Mouse (Mus musculus) spleen, adult 12 weeks (tissue): ENCODE measurements at regions not wholly inside any gene's neighbourhood (a gene's known extent, or its start where the extent isn't known, plus 50 kb on each side); places are given as distances from the start of the nearest gene placed in this dataset.
"Not testable (repeated sequence)": the region's sequence is repeated elsewhere in the genome, so short reads cannot be mapped to it uniquely, and the experiment has no call there.

Experiments used
- DNase-seq: peaks from one replicate; pipeline ENCODE4 v3.0.0; 2022; ENCODE audit warnings: low spot score

- no peak for DNase-seq
Observed at GRCm38 (mm10) chr13:52328766-52329165, 202.3 kb downstream of the Diras2 start.

GRCm38 (mm10) chr13:52331068-52331467 lies 200.0 kb downstream of the Diras2 start:
- no peak for DNase-seq

GRCm38 (mm10) chr13:52334962-52335361 lies 196.1 kb downstream of the Diras2 start:
- no peak for DNase-seq

GRCm38 (mm10) chr13:52337936-52338335 lies 193.1 kb downstream of the Diras2 start:
- no peak for DNase-seq

- DNase-seq, result no peak
Observed at GRCm38 (mm10) chr13:52339156-52339555, 191.9 kb downstream of the Diras2 start.

GRCm38 (mm10) chr13:52341981-52342380 lies 189.1 kb downstream of the Diras2 start:
- DNase-seq, result no peak

- no peak for DNase-seq
Observed at GRCm38 (mm10) chr13:52344383-52344782, 186.7 kb downstream of the Diras2 start.

- no peak for DNase-seq
Observed at GRCm38 (mm10) chr13:52344853-52345252, 186.2 kb downstream of the Diras2 start.

- DNase-seq, result no peak
Observed at GRCm38 (mm10) chr13:52345375-52346026, 185.6 kb downstream of the Diras2 start.

GRCm38 (mm10) chr13:52346027-52346375 lies 185.1 kb downstream of the Diras2 start:
- DNase-seq, result no peak

- no peak for DNase-seq
Observed at GRCm38 (mm10) chr13:52347631-52348030, 183.4 kb downstream of the Diras2 start.

GRCm38 (mm10) chr13:52349606-52350005 lies 181.5 kb downstream of the Diras2 start:
- DNase-seq, result no peak

GRCm38 (mm10) chr13:52352576-52352975 lies 178.5 kb downstream of the Diras2 start:
- DNase-seq, result no peak

GRCm38 (mm10) chr13:52353437-52353836 lies 177.6 kb downstream of the Diras2 start:
- no peak for DNase-seq

GRCm38 (mm10) chr13:52353966-52354365 lies 177.1 kb downstream of the Diras2 start:
- DNase-seq, result no peak

- DNase-seq, result not testable (repeated sequence)
Observed at GRCm38 (mm10) chr13:52355921-52356320, 175.2 kb downstream of the Diras2 start.

- not testable (repeated sequence) for DNase-seq
Observed at GRCm38 (mm10) chr13:52359332-52359731, 171.7 kb downstream of the Diras2 start.

- no peak for DNase-seq
Observed at GRCm38 (mm10) chr13:52361177-52361846, 169.8 kb downstream of the Diras2 start.

GRCm38 (mm10) chr13:52362266-52362665 lies 168.8 kb downstream of the Diras2 start:
- no peak for DNase-seq

- DNase-seq, result no peak
Observed at GRCm38 (mm10) chr13:52369851-52370250, 161.2 kb downstream of the Diras2 start.

- no peak for DNase-seq
Observed at GRCm38 (mm10) chr13:52371986-52372385, 159.1 kb downstream of the Diras2 start.

- no peak for DNase-seq
Observed at GRCm38 (mm10) chr13:52374781-52375180, 156.3 kb downstream of the Diras2 start.

- no peak for DNase-seq
Observed at GRCm38 (mm10) chr13:52378236-52378635, 152.8 kb downstream of the Diras2 start.

GRCm38 (mm10) chr13:52389271-52389670 lies 141.8 kb downstream of the Diras2 start:
- no peak for DNase-seq
